Mouse (Mus musculus): ENCODE measurements at regions not wholly inside any gene's neighbourhood (a gene's known extent, or its start where the extent isn't known, plus 50 kb on each side); places are given as distances from the start of the nearest gene placed in this dataset.
A peak's percentile ranks its signal among the peaks of the same experiment; 100 is the strongest.

DNA sequence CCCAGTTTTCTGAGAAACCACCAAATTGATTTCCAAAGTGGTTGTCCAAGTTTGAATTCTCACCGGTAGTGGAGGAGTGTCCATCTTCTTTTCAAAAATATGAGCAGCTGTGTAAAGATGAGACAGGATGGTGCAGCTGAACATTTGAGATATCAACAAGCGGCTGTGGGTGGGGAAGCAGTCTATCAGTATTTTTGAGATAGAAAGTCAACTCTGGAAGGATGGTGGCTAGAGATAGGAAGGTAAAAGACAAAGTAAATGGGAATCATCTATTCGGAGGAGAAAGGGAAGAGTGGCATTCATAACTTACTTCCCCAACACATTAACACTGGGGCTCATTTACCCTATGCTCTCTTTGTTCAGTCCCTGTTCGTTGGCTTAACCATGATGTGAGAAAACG lies 146.9 kb upstream of the Gmnc start:
- DNase-seq (ENCODE audit: low spot score) = no peak

DNA sequence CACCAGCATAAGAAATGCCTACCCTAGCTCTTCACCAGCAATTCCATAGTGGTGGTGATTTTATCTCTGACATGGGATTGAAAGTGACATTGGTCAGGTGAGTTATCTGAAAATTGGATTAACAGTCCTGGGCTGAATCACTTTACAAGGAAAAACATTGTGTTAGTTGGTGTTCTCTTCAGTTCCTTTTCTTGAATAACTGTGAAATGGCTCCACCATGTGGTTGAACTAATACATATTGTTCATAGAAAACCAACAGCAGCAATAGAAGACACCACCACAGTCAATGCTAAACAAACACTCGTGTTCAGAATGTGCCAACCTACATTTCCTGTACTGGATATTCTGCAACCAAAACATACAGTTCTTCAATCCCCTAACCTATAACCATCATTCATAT lies 147.5 kb upstream of the Gmnc start:
- no peak for DNase-seq (ENCODE audit: low spot score)

DNA sequence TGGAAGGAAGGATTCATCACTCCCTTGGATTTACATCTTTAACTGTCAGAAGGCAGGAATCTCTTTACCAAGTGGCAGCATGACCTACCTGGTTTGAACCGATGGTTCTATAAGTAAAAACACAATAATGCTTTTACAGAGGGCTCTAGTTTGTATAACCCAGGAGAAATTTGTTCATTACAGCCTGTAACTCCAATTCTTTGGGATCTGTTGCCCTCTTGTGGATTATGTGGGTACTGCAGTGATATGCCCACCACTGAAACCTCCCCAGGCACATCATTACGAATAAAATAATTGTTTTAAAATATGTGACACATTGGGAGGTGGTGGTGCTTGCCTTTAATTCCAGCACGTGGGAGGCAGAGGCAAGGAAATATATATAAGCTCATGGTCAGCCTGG lies 148.6 kb upstream of the Gmnc start:
- peak; percentile 6 for DNase-seq (ENCODE audit: low spot score)

DNA sequence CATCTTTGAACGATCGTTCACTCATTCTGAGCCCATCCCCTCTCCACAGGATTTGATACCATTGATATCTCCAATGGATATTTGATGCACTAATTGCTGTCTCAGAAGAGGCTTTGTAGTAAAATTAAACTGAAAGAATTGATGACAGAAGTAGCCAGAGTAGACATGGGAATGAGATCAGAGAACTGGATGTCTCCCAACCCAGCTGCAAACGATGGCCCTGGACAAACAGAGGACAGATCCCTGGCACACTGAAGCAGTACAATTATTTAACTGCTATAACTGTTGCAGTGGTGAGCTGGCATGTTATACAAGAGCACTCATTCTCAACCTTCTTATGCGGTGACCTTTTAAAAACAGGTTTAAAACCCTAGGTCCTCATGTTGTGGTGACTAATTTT lies 151.5 kb upstream of the Ostn start:
- DNase-seq (ENCODE audit: low spot score) = no peak

DNA sequence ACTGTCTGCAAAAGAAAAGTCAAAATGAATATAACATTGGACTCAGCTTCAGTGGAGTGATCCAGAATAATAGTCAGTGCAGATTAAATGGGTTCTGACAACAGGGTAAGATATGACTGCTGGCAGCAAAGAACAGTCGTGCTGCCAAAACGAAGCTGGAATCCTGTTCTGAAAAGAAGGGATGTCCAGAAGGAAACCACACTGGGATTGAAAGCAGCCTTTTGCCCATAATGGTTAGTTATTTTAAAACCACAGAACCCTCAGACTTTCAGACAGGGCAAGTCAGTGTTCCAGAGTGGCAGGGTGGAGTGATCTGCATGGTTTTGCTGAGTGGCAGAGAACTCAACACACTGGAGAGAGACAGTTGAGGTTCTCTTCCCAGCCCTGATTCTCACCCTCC lies 111.6 kb upstream of the Ostn start:
- DNase-seq (ENCODE audit: low spot score) = no peak

Measured in testis, postnatal 14 days (tissue).